Mouse (Mus musculus) limb, embryonic 15.5 days (tissue): ENCODE results near the gene Mrtfa. TPM values are rescaled to one million over a fixed set of nuclear protein-coding genes. Genes with fewer than 3 reads are reported as not detected.

Experiments
- ATAC-seq: fragments of 200-750 bp; cut with Nextera tagmentation; 2 replicates; pipeline ENCODE4 v1.8.0; 2017; ENCODE audit warnings: low read depth, moderate TSS enrichment; ENCODE audit not compliant: insufficient number of reproducible peaks, low FRiP score, low TSS enrichment
- H3K27ac ChIP-seq: fragments of 300-500 bp; sonication (generic); 2 replicates; pipeline ENCODE4 v1.5.1; 2015; ENCODE audit warnings: moderate library complexity, mild to moderate bottlenecking, inconsistent platforms
- H3K27me3 ChIP-seq: fragments of 300-500 bp; sonication (generic); 2 replicates; pipeline ENCODE4 v1.6.1; 2015; ENCODE audit warnings: inconsistent platforms
- H3K36me3 ChIP-seq: fragments of 300-500 bp; sonication (generic); 2 replicates; pipeline ENCODE4 v1.6.1; 2015; ENCODE audit warnings: inconsistent platforms
- H3K4me1 ChIP-seq: fragments of 300-500 bp; sonication (generic); 2 replicates; pipeline ENCODE4 v1.6.1; 2015; ENCODE audit warnings: inconsistent platforms
- H3K4me2 ChIP-seq: fragments of 300-500 bp; sonication (generic); 2 replicates; pipeline ENCODE4 v1.6.1; 2015; ENCODE audit warnings: mild to moderate bottlenecking, inconsistent platforms
- H3K4me3 ChIP-seq: fragments of 300-500 bp; sonication (generic); 2 replicates; pipeline ENCODE4 v1.5.1; 2015; ENCODE audit warnings: mild to moderate bottlenecking, inconsistent platforms
- H3K9ac ChIP-seq: fragments of 300-500 bp; sonication (generic); 2 replicates; pipeline ENCODE4 v1.6.1; 2015; ENCODE audit warnings: inconsistent platforms
- H3K9me3 ChIP-seq: fragments of 300-500 bp; sonication (generic); 2 replicates; pipeline ENCODE4 v1.6.1; 2016; ENCODE audit warnings: inconsistent platforms
- WGBS: fragments of 180-500 bp; shearing (Covaris S2); methylation state at CpG from one replicate; pipeline ENCODE4 v1.1.7; 2015; 5-methylcytosine and 5-hydroxymethylcytosine counted together
- polyA plus RNA-seq: library from polyadenylated mRNA; unstranded; fragments of >200 nt; fragmentation: Nextera tagmentation; extraction: Ambion mirVana; gene quantifications from 2 replicates; pipeline ENCODE4 v1.2.1, GENCODE M21; 2015

Mrtfa gene
- polyA plus RNA-seq, 1 experiment from 2014 or later, result 29.4 TPM

- Histone ChIP-seq H3K9ac (no peak overlapping the region), H3K4me2 (no peak overlapping the region), H3K4me1 (no peaks in the 10 kb centered on the region), H3K4me3 (no peak overlapping the region), H3K36me3 (no peaks in the 10 kb centered on the region), H3K27me3 (no peaks in the 10 kb centered on the region), H3K9me3 (no peaks in the 10 kb centered on the region), H3K27ac (no peak overlapping the region)
- WGBS, result 85% methylated on average over 1 of the region's 1 CpGs
- ATAC-seq, result no peak
Measured at GRCm38 (mm10) chr15:81074543-81074942, 116.0 kb downstream of the Mrtfa start.

DNA sequence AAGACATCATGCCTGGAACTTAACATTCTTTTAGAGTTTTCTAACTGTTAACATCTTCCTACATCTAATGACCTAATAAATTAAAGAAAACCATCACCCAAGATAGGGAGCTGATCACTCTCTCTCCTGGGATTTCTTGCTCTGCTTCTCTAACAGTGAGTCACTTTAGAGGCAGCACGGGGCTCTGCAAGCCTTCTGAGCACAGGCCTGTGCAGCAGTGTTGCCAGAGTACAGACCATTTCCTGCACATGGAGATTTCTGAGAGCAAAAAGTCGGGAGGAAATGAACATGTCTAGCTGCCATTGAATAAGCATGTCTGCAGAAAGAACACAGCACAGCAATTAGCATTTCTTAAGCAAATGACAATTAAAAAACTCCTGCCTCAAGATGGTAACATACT lies 116.8 kb downstream of the Mrtfa start:
- H3K4me2 ChIP-seq, result no peak overlapping the region
- no peaks in the 10 kb centered on the region for H3K36me3 ChIP-seq
- no peaks in the 10 kb centered on the region for H3K4me1 ChIP-seq
- H3K27ac ChIP-seq, result 0 out of 2 replicates have a peak overlapping the region, but pooled peaks have one; percentile 0
- WGBS, result 40% methylated on average over 2 of the region's 2 CpGs
- no peak overlapping the region for H3K9ac ChIP-seq
- H3K27me3 ChIP-seq, result no peaks in the 10 kb centered on the region
- no peak for ATAC-seq
- H3K4me3 ChIP-seq, result no peak overlapping the region
- H3K9me3 ChIP-seq, result no peaks in the 10 kb centered on the region

- no peak overlapping the region for H3K4me2 ChIP-seq
- no peaks in the 10 kb centered on the region for H3K9me3 ChIP-seq
- 81% methylated on average over 2 of the region's 2 CpGs for WGBS
- no peak overlapping the region for H3K27ac ChIP-seq
- no peaks in the 10 kb centered on the region for H3K36me3 ChIP-seq
- H3K4me1 ChIP-seq, result no peaks in the 10 kb centered on the region
- no peak for ATAC-seq
- no peak overlapping the region for H3K9ac ChIP-seq
- H3K4me3 ChIP-seq, result no peak overlapping the region
- no peaks in the 10 kb centered on the region for H3K27me3 ChIP-seq
Measured at GRCm38 (mm10) chr15:81072748-81073147, 117.8 kb downstream of the Mrtfa start.

DNA sequence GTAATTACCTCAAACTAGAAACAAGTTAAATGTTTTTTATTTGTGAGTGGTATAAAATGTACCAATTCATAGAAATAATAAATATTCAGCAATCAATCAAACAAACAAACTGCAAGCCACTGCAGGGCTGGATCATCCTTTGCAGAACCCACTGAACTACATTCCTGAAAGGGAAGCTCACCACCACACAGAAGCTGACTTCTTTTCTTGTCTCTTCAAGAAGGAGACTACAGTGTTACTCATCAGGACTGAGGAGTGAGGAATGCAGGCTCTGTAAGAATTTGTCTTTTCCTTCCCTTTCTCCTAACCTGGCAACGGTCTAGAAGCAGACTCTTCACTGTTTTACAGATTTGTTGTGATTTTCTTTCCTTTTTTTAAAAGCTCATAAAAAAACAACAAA lies 120.1 kb downstream of the Mrtfa start:
- H3K9me3 ChIP-seq, result no peaks in the 10 kb centered on the region
- no peaks in the 10 kb centered on the region for H3K4me1 ChIP-seq
- no peak overlapping the region for H3K27ac ChIP-seq
- ATAC-seq, result no peak
- H3K4me3 ChIP-seq, result no peak overlapping the region
- H3K9ac ChIP-seq, result no peak overlapping the region
- WGBS, result 52% methylated on average over 1 of the region's 1 CpGs
- no peaks in the 10 kb centered on the region for H3K36me3 ChIP-seq
- H3K4me2 ChIP-seq, result no peak overlapping the region
- no peaks in the 10 kb centered on the region for H3K27me3 ChIP-seq

DNA sequence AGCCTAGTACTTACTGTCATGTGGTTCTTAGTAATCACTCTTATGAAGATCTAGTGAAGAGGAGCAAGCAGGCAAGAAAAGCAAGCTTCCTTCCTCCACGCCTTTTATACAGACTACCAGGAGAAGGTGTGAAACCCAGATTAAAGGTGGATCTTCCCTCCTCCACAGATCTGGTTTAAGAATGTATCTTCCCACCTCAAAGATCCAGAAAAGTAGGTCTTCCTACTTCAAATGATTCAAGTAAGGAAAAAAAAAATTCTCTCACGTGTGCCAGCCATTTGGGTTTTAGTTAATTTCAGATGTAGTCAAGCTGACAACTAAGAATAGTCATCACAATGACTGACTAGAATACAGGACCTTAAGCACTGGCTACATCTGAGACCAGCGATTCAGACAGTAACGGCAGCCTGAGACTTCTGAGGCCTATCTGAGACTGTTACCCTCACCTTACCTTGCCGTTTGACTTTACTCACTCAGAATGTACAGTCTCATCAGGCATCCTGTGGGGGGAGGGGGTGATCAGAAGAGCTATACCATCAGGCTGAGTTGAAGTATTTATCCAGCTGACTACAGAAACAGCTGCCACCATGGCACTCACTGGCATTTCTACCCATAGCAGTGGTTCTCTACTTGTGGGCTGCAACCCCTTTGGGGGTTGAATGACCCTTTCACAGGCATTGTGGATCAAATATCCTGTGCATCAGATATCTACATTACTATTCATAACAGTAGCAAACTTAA lies 121.7 kb downstream of the Mrtfa start:
- WGBS, result 94% methylated on average over 5 of the region's 5 CpGs
- Histone ChIP-seq H3K9me3 (no peaks in the 10 kb centered on the region), H3K4me1 (0 out of 2 replicates have a peak, but pooled peaks cover 3% of the 10 kb centered on the region), H3K4me3 (no peak overlapping the region), H3K36me3 (no peaks in the 10 kb centered on the region), H3K9ac (no peak overlapping the region), H3K27ac (no peak overlapping the region), H3K4me2 (no peak overlapping the region), H3K27me3 (no peaks in the 10 kb centered on the region)
- ATAC-seq, result no peak

DNA sequence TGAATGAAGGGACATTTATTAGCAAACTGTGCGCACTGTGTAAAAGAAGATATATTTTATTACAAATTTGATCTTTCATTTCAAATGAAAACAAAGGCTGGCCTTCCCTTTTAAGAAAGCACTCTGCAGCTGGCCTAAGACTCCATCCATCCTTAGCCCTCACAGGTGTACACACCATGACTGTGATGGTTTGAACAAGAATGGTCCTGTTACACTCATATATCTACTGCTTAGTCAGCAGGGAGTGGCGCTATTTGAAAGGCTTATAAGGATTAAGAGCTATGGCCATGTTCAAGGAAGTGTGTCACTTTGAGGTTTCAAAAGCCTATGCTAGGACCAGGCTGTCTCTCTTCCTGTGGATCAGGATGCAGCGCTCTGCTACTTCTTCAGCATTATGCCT lies 122.8 kb downstream of the Mrtfa start:
- Histone ChIP-seq H3K9me3 (no peaks in the 10 kb centered on the region), H3K27me3 (no peaks in the 10 kb centered on the region), H3K36me3 (no peaks in the 10 kb centered on the region), H3K4me3 (no peak overlapping the region), H3K27ac (no peak overlapping the region), H3K4me2 (no peak overlapping the region), H3K9ac (no peak overlapping the region), H3K4me1 (peaks cover 6% of the 10 kb centered on the region)
- 87% methylated on average over 3 of the region's 3 CpGs for WGBS
- no peak for ATAC-seq

GRCm38 (mm10) chr15:81066976-81067375 lies 123.6 kb downstream of the Mrtfa start:
- no peak for ATAC-seq
- Histone ChIP-seq H3K4me3 (no peak overlapping the region), H3K4me1 (peaks cover 14% of the 10 kb centered on the region), H3K27ac (no peak overlapping the region), H3K36me3 (no peaks in the 10 kb centered on the region), H3K27me3 (no peaks in the 10 kb centered on the region), H3K9ac (no peak overlapping the region), H3K9me3 (no peaks in the 10 kb centered on the region), H3K4me2 (no peak overlapping the region)
- 67% methylated on average over 5 of the region's 5 CpGs for WGBS

DNA sequence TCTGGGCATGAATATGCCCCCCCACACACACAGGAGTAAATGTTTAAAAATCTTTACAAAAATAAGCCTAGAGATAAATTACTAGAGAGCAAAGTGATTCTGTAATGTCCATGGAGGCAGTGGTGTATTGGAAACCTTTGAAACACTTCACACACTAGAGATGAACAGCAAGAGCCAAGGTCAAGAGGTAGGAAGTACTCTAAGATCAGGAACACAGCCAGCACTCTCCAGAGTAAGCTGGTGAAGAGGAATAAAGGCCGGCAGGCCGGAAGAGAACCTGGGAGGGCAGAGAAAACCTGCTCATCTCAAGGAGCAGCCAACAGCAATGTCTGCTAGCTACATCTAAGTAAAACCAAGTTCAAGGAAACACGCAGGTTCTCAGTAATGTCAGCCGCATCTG lies 125.9 kb downstream of the Mrtfa start:
- Histone ChIP-seq H3K4me3 (no peak overlapping the region), H3K27ac (no peak overlapping the region), H3K9me3 (no peaks in the 10 kb centered on the region), H3K9ac (no peak overlapping the region), H3K27me3 (no peaks in the 10 kb centered on the region), H3K36me3 (no peaks in the 10 kb centered on the region), H3K4me2 (no peak overlapping the region), H3K4me1 (peaks cover 21% of the 10 kb centered on the region)
- no peak for ATAC-seq
- WGBS, result 89% methylated on average over 4 of the region's 4 CpGs

DNA sequence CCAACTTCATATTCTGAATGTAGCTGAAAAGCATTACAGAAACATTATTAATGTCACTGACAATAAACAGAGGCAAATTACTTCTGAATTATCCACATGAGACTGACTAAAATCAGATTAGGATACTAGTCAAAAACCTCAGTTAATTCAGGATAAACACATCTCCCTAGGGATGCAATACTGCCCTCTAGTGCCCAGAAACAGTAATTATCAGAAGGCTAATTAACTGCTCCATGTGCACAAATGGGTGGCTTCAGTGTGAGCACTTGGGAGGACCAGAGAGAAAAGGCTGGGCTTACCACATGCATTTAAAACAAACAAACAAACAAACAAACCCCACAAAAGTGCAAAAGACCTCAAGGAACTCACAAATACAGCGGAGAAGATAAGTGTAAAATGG lies 126.4 kb downstream of the Mrtfa start:
- no peak overlapping the region for H3K4me3 ChIP-seq
- peaks cover 21% of the 10 kb centered on the region for H3K4me1 ChIP-seq
- H3K4me2 ChIP-seq, result no peak overlapping the region
- H3K9me3 ChIP-seq, result no peaks in the 10 kb centered on the region
- H3K36me3 ChIP-seq, result no peaks in the 10 kb centered on the region
- WGBS, result 40% methylated on average over 1 of the region's 1 CpGs
- H3K27ac ChIP-seq, result no peak overlapping the region
- ATAC-seq, result no peak
- H3K27me3 ChIP-seq, result no peaks in the 10 kb centered on the region
- no peak overlapping the region for H3K9ac ChIP-seq

GRCm38 (mm10) chr15:81062616-81063015 lies 127.9 kb downstream of the Mrtfa start:
- H3K4me3 ChIP-seq, result 0 out of 2 replicates have a peak overlapping the region, but pooled peaks have one; percentile 0
- no peak overlapping the region for H3K9ac ChIP-seq
- ATAC-seq, result 0 out of 2 replicates have a peak, but pooled peaks have one; percentile 16
- no peaks in the 10 kb centered on the region for H3K27me3 ChIP-seq
- H3K4me1 ChIP-seq, result peaks cover 21% of the 10 kb centered on the region
- 27% methylated on average over 8 of the region's 8 CpGs for WGBS
- peak overlapping the region; percentile 81 for H3K27ac ChIP-seq
- H3K4me2 ChIP-seq, result peak overlapping the region; percentile 30
- H3K9me3 ChIP-seq, result no peaks in the 10 kb centered on the region
- no peaks in the 10 kb centered on the region for H3K36me3 ChIP-seq

DNA sequence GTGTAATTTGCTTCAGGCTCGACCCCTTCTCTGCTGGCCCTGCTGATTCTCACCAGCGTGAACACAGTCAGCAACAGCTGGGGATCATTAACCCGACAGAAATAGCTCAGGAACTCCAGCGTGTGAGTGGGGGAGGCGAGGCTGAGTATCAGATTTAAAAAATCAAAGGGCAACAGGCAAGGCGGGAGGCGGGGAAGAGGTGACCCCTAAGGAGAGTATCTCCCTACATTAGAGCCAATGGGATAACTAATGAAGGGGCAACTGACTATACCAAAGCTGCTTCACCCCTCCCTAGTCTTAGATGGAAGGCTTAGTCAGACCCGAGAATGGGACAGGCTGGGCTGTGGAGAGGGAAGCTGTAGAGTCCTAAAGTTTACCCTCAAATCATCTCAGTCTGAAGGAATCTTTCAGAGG lies 128.4 kb downstream of the Mrtfa start:
- Histone ChIP-seq H3K27me3 (no peaks in the 10 kb centered on the region), H3K4me1 (peaks cover 21% of the 10 kb centered on the region), H3K9me3 (no peaks in the 10 kb centered on the region), H3K27ac (peak overlapping the region; percentile 81), H3K4me3 (0 out of 2 replicates have a peak overlapping the region, but pooled peaks have one; percentile 0), H3K9ac (no peak overlapping the region), H3K4me2 (peak overlapping the region; percentile 30), H3K36me3 (no peaks in the 10 kb centered on the region)
- peak; percentile 68; the same call in 1 of the 2 replicates for ATAC-seq
- 9% methylated on average over 8 of the region's 8 CpGs for WGBS

DNA sequence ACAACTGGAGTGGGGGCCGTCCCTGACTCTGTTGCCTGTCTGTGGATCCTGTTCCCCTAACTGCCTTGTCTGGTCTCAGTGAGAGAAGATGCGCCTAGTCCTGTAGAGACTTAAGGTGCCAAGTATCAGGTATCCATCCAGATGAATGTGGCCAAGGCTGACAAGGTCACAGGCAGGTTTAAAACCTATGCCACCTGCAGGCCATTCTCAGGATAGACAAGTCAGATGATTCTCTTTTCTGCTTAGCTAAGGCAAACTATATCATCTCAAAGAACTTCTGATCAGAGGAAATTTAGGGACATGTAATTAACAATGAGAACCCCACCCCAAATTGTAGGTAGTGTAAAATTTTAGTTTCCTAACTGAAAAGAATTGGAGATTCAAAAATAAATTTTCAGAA lies 129.6 kb downstream of the Mrtfa start:
- H3K9me3 ChIP-seq, result no peaks in the 10 kb centered on the region
- no peak overlapping the region for H3K27ac ChIP-seq
- no peaks in the 10 kb centered on the region for H3K36me3 ChIP-seq
- H3K27me3 ChIP-seq, result no peaks in the 10 kb centered on the region
- H3K4me3 ChIP-seq, result no peak overlapping the region
- no peak for ATAC-seq
- H3K4me2 ChIP-seq, result no peak overlapping the region
- H3K9ac ChIP-seq, result no peak overlapping the region
- 82% methylated on average over 2 of the region's 2 CpGs for WGBS
- peaks cover 21% of the 10 kb centered on the region for H3K4me1 ChIP-seq
